Mouse (Mus musculus) hematopoietic stem cell, adult 5-6 weeks (primary cell): ENCODE results near the gene Szt2. TPM values are rescaled to one million over a fixed set of nuclear protein-coding genes. Genes with fewer than 3 reads are reported as not detected.

Experiments used
- ATAC-seq, 2 experiments: fragments of 125-278 bp in 1 of 2; replicated peaks in 1 of 2; 2 replicates each; pipeline ENCODE4 v1.8.0; 2016 to 2017; ENCODE audit warnings: inconsistent platforms in 2 of 2, mild to moderate bottlenecking in 2 of 2, moderate number of reproducible peaks in 2 of 2, low read depth in 1 of 2, moderate TSS enrichment in 1 of 2; ENCODE audit not compliant: low FRiP score in 2 of 2, poor library complexity in 2 of 2, severe bottlenecking in 2 of 2, insufficient read depth in 1 of 2, low TSS enrichment in 1 of 2
- total RNA-seq: library from RNA; stranded (forward); fragments of 172-1452, 232-1000 nt; gene quantifications from 2 replicates; pipeline ENCODE4 v1.2.3, GENCODE M21; 2017

The Szt2 gene
- total RNA-seq, 1 experiment from 2014 or later: 5.2 TPM

DNA sequence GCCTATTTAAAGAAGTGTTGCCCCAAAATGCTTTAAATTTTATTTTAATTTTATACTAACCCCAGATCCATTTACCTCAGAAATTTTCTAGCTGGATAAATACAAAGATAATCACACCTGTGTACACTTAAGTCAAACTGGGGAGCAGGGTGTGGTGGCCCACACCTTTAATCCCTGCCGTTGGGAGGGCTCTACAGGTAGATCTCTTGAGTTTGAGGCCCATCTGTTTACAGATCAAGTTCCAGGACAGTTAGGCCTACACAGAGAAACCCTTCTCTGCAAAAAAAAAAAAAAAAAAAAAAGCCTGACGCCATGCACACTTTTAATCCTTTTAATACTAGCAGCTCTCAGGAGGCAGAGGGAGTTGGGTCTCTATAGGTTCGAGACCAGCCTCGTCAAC lies 73.1 kb downstream of the Szt2 start:
- no peak for ATAC-seq

DNA sequence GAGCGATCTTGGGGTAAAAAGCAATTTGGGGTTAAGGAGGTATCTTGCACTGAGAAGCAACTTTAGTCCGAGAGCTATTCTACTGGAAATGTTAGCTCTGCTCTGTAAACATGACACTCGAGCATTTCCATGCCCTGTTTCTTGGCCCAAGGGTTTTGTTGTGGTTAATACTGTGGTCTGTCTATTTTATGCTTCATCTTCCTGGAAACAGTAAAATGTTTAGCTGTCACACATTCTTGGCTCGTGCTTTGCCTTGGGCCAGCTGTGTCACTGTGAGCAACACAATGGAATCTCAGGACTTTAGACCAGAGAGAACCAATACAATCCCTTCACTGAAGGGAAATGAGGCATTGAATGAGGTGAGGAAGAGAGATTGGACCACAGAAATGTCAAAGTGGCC lies 77.3 kb downstream of the Szt2 start:
- peak in 1 of 2 experiments; percentile 14; a peak in 2 of 4 replicates for ATAC-seq

GRCm38 (mm10) chr4:118326476-118326875 lies 82.6 kb downstream of the Szt2 start:
- ATAC-seq: peak; percentile 97 to 98

DNA sequence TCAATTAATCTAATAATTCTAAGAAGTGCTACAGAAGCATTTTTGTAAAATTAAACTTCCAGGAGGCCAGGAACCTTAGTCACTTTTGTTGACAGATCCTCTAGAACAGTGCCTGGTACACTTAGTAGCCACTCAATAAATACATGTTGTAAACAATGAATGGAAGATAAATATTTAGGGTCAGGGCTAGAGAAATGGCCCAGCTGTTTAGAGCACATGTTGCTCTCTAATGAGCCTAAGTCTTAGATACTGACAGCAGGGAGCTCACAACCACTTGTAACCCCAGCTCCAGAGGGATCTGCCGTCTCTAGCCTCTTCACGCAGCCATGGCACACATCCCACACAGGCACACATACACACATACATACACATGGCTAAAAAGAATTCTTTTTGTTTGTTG lies 88.4 kb downstream of the Szt2 start:
- no peak for ATAC-seq

DNA sequence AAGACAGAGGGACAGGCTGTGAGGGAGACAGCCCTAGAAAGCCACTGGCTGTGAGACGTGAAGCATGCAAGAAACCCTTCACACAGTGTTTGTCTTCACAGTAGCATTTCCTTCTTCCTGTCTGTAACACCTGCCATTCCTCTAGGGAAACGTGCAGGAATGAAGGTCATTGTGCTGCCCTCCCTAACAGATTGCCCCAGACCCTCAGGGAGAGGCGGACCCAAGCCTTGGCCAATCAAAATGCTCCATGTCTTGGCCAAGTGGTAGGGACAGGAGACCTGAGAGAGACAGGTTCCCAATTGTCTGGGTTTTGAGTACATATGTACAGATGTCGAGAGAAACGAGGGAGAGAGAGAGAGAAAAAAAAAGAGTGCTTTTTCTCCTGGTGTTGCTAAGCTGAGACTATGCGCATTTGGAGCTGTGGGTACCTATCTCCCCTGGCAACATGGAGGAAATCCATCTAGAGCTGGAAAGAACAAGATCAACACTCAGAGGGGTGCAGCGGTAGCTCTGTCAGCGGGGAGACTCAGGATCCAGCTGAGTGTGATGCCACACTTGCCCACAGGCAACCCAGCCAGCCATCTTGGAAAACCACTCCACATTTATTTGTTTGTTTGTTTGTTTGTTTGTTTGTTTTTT lies 89.2 kb downstream of the Szt2 start:
- no peak for ATAC-seq

- no peak for ATAC-seq
These were observed 92.4 kb downstream of the Szt2 start for GRCm38 (mm10) chr4:118316662-118317061.

DNA sequence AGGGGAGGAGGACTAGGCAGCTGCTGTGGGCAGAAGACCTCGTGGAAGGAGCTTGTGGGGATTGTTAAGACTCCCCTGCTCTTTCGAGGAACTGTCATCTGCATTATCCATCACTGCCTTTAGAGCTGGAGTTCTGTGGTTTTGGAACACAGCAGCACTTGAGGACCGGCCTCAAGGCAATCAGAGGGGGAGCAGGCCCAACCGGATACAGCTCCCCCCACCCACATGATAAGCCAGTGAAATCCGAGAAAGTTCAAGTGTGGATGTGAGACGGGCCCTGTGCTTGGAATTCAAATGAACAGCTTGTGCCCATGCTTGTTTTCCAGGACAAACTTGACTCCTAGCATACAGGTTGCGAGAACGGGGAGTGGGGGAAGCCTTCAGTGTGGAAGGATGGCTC lies 93.8 kb downstream of the Szt2 start:
- no peak for ATAC-seq

Other genes starting within 250 kb of the Szt2 start
- 39.4 and 40.0 TPM in 2 replicates for gene Kdm4a, start 229.2 kb downstream of the Szt2 start, total RNA-seq
- 0.60 and 1.1 TPM in 2 replicates for gene Ptprf, start 117.9 kb downstream of the Szt2 start, total RNA-seq
- gene Med8, start 64 bp upstream of the Szt2 start, total RNA-seq: 35.9 and 70.3 TPM in 2 replicates
- gene Elovl1, start 18.8 kb upstream of the Szt2 start, total RNA-seq: 35.4 and 39.4 TPM in 2 replicates
- gene Cdc20, start 28.1 kb upstream of the Szt2 start, total RNA-seq: 61.3 and 63.3 TPM in 2 replicates
- gene Mpl, start 48.2 kb upstream of the Szt2 start, total RNA-seq: 31.3 and 33.8 TPM in 2 replicates
- 23.3 and 24.5 TPM in 2 replicates for gene Tie1, start 80.8 kb upstream of the Szt2 start, total RNA-seq
- not detected in 2 replicates for gene 2610528J11Rik, start 117.7 kb upstream of the Szt2 start, total RNA-seq
- not detected in 2 replicates for gene Tmem125, start 134.8 kb upstream of the Szt2 start, total RNA-seq
- gene Cfap57, start 211.5 kb upstream of the Szt2 start, total RNA-seq: 0.19 and 2.0 TPM in 2 replicates
- gene Ebna1bp2, start 211.5 kb upstream of the Szt2 start, total RNA-seq: 106 and 124 TPM in 2 replicates
- not detected in 2 replicates for gene Olfr62, start 249.7 kb upstream of the Szt2 start, total RNA-seq